12 mouse cellular contexts compared by ENCODE assay signal in genomic region chr13:64107535-64107934, GRCm38 (mm10). TPM values are rescaled to one million over a fixed set of nuclear protein-coding genes. Genes with fewer than 3 reads are reported as not detected.
DNase-seq lines count a peak whose midpoint lies in the region; ATAC-seq and TF ChIP-seq lines count a peak whose summit lies in the region.
"Had no signal": no experiment of that assay in that cellular context is flagged by ENCODE, and none has a peak within 500 bp of the region (broad histone marks: within the 10 kb centered on the region; RNA-seq: fewer than 3 reads in every experiment).

No protein-coding gene starts in this region.

- no peak for TF ChIP-seq CTCF in forebrain, postnatal 0 days (IDR thresholded peaks at IDR 0.05; ENCODE audit: low read depth)
- TF ChIP-seq CTCF in stomach, postnatal 0 days (IDR thresholded peaks at IDR 0.05; ENCODE audit: low read depth) = no peak

- no peak overlapping the region for H3K27ac ChIP-seq in forebrain, embryonic 13.5 days
- no peak overlapping the region for H3K27ac ChIP-seq in forebrain, postnatal 0 days (ENCODE audit: low read depth, low read length)
- H3K27ac ChIP-seq in stomach, embryonic 14.5 days (ENCODE audit: low read length) = no peak overlapping the region
- H3K27ac ChIP-seq in stomach, postnatal 0 days (replicated peaks) = no peak overlapping the region
- H3K27ac ChIP-seq in intestine, embryonic 16.5 days (ENCODE audit: low read length) = no peak overlapping the region
- H3K27ac ChIP-seq: heart, embryonic 15.5 days had no signal

- H3K4me1 ChIP-seq in forebrain, embryonic 13.5 days = peaks cover 19% of the 10 kb centered on the region
- H3K4me1 ChIP-seq in forebrain, postnatal 0 days (ENCODE audit: insufficient read depth) = no peaks in the 10 kb centered on the region
- peaks cover 14% of the 10 kb centered on the region; the same call in 1 of the 2 replicates for H3K4me1 ChIP-seq in stomach, embryonic 14.5 days (ENCODE audit: control insufficient read depth, insufficient read depth, low read length)
- no peaks in the 10 kb centered on the region for H3K4me1 ChIP-seq in stomach, postnatal 0 days (replicated peaks; ENCODE audit: control insufficient read depth, insufficient read depth)
- peaks cover 12% of the 10 kb centered on the region; the same call in 1 of the 2 replicates for H3K4me1 ChIP-seq in intestine, embryonic 16.5 days (ENCODE audit: control insufficient read depth, insufficient read depth, low read length)

- 24% methylated on average over 8 of the region's 8 CpGs for WGBS in forebrain, embryonic 13.5 days
- WGBS in forebrain, postnatal 0 days = 25% methylated on average over 8 of the region's 8 CpGs
- WGBS in stomach, embryonic 14.5 days = 19% methylated on average over 8 of the region's 8 CpGs
- whole genome bisulfite sequencing in stomach, postnatal 0 days = 38% methylated on average over 8 of the region's 8 CpGs
- 50% methylated on average over 8 of the region's 8 CpGs for WGBS in intestine, embryonic 16.5 days

- no peaks in the 10 kb centered on the region for H3K36me3 ChIP-seq in forebrain, embryonic 13.5 days (ENCODE audit: poor library complexity, severe bottlenecking)
- no peaks in the 10 kb centered on the region for H3K36me3 ChIP-seq in forebrain, postnatal 0 days (ENCODE audit: insufficient read depth)
- H3K36me3 ChIP-seq in stomach, embryonic 14.5 days (ENCODE audit: control insufficient read depth, insufficient read depth, low read length) = no peaks in the 10 kb centered on the region
- no peaks in the 10 kb centered on the region for H3K36me3 ChIP-seq in stomach, postnatal 0 days (ENCODE audit: control insufficient read depth, insufficient read depth, low read length)
- no peaks in the 10 kb centered on the region for H3K36me3 ChIP-seq in intestine, embryonic 16.5 days (ENCODE audit: control insufficient read depth, insufficient read depth, low read length)
- H3K36me3 ChIP-seq: heart, embryonic 15.5 days had no signal

- TF ChIP-seq EP300 in stomach, postnatal 0 days (optimal IDR thresholded peaks at IDR 0.05) = no peak

- H3K9ac ChIP-seq in forebrain, embryonic 13.5 days = no peak overlapping the region
- H3K9ac ChIP-seq in forebrain, postnatal 0 days = no peak overlapping the region
- H3K9ac ChIP-seq in stomach, embryonic 14.5 days (replicated peaks; ENCODE audit: low read depth, low read length) = no peak overlapping the region
- H3K9ac ChIP-seq in stomach, postnatal 0 days (ENCODE audit: low read length) = no peak overlapping the region
- no peak overlapping the region for H3K9ac ChIP-seq in intestine, embryonic 16.5 days (ENCODE audit: low read depth, low read length)
- H3K9ac ChIP-seq: heart, embryonic 15.5 days had no signal

- no peak for DNase-seq in forebrain, postnatal 0 days
- DNase-seq in stomach, postnatal 0 days (ENCODE audit: low spot score) = no peak
- no peak for DNase-seq in thymus, postnatal 36 days
- no peak for DNase-seq in left cerebral cortex, adult 18-20 months (ENCODE audit: low spot score in 2 of 2)
- DNase-seq: layer of hippocampus, adult 9-11 months had no signal

- no peak overlapping the region for H3K4me3 ChIP-seq in forebrain, embryonic 13.5 days
- H3K4me3 ChIP-seq in forebrain, postnatal 0 days (ENCODE audit: low read depth, low read length) = no peak overlapping the region
- H3K4me3 ChIP-seq in stomach, embryonic 14.5 days (ENCODE audit: low read depth, low read length) = no peak overlapping the region
- no peak overlapping the region for H3K4me3 ChIP-seq in stomach, postnatal 0 days (ENCODE audit: low read depth, low read length)
- H3K4me3 ChIP-seq in intestine, embryonic 16.5 days (ENCODE audit: low read length) = no peak overlapping the region
- H3K4me3 ChIP-seq: heart, embryonic 15.5 days had no signal

- H3K27me3 ChIP-seq in forebrain, embryonic 13.5 days = peaks cover 15% of the 10 kb centered on the region
- no peaks in the 10 kb centered on the region for H3K27me3 ChIP-seq in forebrain, postnatal 0 days (ENCODE audit: insufficient read depth, low read length)
- no peaks in the 10 kb centered on the region for H3K27me3 ChIP-seq in stomach, embryonic 14.5 days (ENCODE audit: control insufficient read depth, insufficient read depth, low read length)
- no peaks in the 10 kb centered on the region for H3K27me3 ChIP-seq in stomach, postnatal 0 days (ENCODE audit: control insufficient read depth, insufficient read depth, low read length)
- no peaks in the 10 kb centered on the region for H3K27me3 ChIP-seq in intestine, embryonic 16.5 days (replicated peaks; ENCODE audit: control insufficient read depth, insufficient read depth, low read length)
- H3K27me3 ChIP-seq: heart, embryonic 15.5 days; megakaryocyte, embryonic 14.5 days had no signal

- no peaks in the 10 kb centered on the region for H3K9me3 ChIP-seq in forebrain, embryonic 13.5 days (replicated peaks)
- H3K9me3 ChIP-seq in forebrain, postnatal 0 days (ENCODE audit: low read length) = no peaks in the 10 kb centered on the region
- no peaks in the 10 kb centered on the region for H3K9me3 ChIP-seq in stomach, embryonic 14.5 days (ENCODE audit: control insufficient read depth, low read depth, low read length)
- H3K9me3 ChIP-seq in stomach, postnatal 0 days (ENCODE audit: control insufficient read depth, low read length) = no peaks in the 10 kb centered on the region
- no peaks in the 10 kb centered on the region for H3K9me3 ChIP-seq in intestine, embryonic 16.5 days (ENCODE audit: control insufficient read depth, low read length)
- H3K9me3 ChIP-seq: heart, embryonic 15.5 days; megakaryocyte, embryonic 14.5 days had no signal

- ATAC-seq in forebrain, embryonic 13.5 days = peak; percentile 45; the same call in 1 of the 2 replicates
- no peak for ATAC-seq in forebrain, postnatal 0 days
- ATAC-seq in stomach, embryonic 14.5 days (ENCODE audit: insufficient number of reproducible peaks, insufficient read depth, low FRiP score, low read depth) = no peak
- no peak for ATAC-seq in stomach, postnatal 0 days (ENCODE audit: low FRiP score, low TSS enrichment)
- peak; percentile 64 for ATAC-seq in megakaryocyte progenitor cell, adult 5-6 weeks (replicated peaks; ENCODE audit: poor library complexity)
- no peak for ATAC-seq in intestine, embryonic 16.5 days

- peak overlapping the region; percentile 15; the same call in 1 of the 2 replicates for H3K4me2 ChIP-seq in forebrain, embryonic 13.5 days
- no peak overlapping the region for H3K4me2 ChIP-seq in forebrain, postnatal 0 days (ENCODE audit: low read depth)
- 0 out of 2 replicates have a peak overlapping the region, but pooled peaks have one; percentile 25 for H3K4me2 ChIP-seq in stomach, embryonic 14.5 days (replicated peaks; ENCODE audit: low read depth, low read length)
- no peak overlapping the region for H3K4me2 ChIP-seq in stomach, postnatal 0 days (replicated peaks; ENCODE audit: low read depth)
- H3K4me2 ChIP-seq in intestine, embryonic 16.5 days (ENCODE audit: low read depth, low read length) = no peak overlapping the region
- H3K4me2 ChIP-seq: heart, embryonic 15.5 days had no signal

RNA-seq across cellular contexts. Expression of gene Hsd17b3, which starts 18.5 kb away (rescaled TPM):
- not detected in 2 replicates for polyA plus RNA-seq in forebrain, embryonic 13.5 days (2015; fragmentation: Nextera tagmentation; extraction: Ambion mirVana)
- total RNA-seq in forebrain, postnatal 0 days (2014; rRNA removed) = not detected in 2 replicates
- 0.18 TPM in 1 of 2 replicates, not detected in the other for polyA plus RNA-seq in forebrain, postnatal 0 days (2015; fragmentation: Nextera tagmentation; extraction: Ambion mirVana)
- not detected in 2 replicates for polyA plus RNA-seq in stomach, embryonic 14.5 days (2014; fragmentation: Nextera tagmentation; extraction: Ambion mirVana)
- not detected in 2 replicates for polyA plus RNA-seq in stomach, postnatal 0 days (2015; fragmentation: Nextera tagmentation; extraction: Ambion mirVana)
- not detected in 2 replicates for total RNA-seq in megakaryocyte progenitor cell, adult 5-6 weeks (2015)
- total RNA-seq in megakaryocyte progenitor cell, adult 5-6 weeks (2017) = not detected in 2 replicates
- polyA plus RNA-seq in intestine, embryonic 16.5 days (2015; fragmentation: Nextera tagmentation; extraction: Ambion mirVana) = not detected in 2 replicates
- total RNA-seq in left cerebral cortex, adult 18-20 months (2021) = not detected
- polyA plus RNA-seq: heart, embryonic 15.5 days; small intestine, adult 2 months had no signal

RNA-seq across cellular contexts. Expression of gene Slc35d2, which starts 21.6 kb away (rescaled TPM):
- polyA plus RNA-seq in forebrain, embryonic 13.5 days (2015; fragmentation: Nextera tagmentation; extraction: Ambion mirVana) = 1.2 and 1.3 TPM in 2 replicates
- total RNA-seq in forebrain, postnatal 0 days (2014; rRNA removed) = 1.4 and 2.6 TPM in 2 replicates
- polyA plus RNA-seq in forebrain, postnatal 0 days (2015; fragmentation: Nextera tagmentation; extraction: Ambion mirVana) = 1.0 and 1.5 TPM in 2 replicates
- 5.1 and 6.4 TPM in 2 replicates for polyA plus RNA-seq in stomach, embryonic 14.5 days (2014; fragmentation: Nextera tagmentation; extraction: Ambion mirVana)
- polyA plus RNA-seq in stomach, postnatal 0 days (2015; fragmentation: Nextera tagmentation; extraction: Ambion mirVana) = 7.9 and 9.5 TPM in 2 replicates
- 3.5 and 5.4 TPM in 2 replicates for total RNA-seq in megakaryocyte progenitor cell, adult 5-6 weeks (2015)
- total RNA-seq in megakaryocyte progenitor cell, adult 5-6 weeks (2017) = 4.3 and 5.4 TPM in 2 replicates
- 5.5 and 6.8 TPM in 2 replicates for polyA plus RNA-seq in intestine, embryonic 16.5 days (2015; fragmentation: Nextera tagmentation; extraction: Ambion mirVana)
- total RNA-seq in left cerebral cortex, adult 18-20 months (2021) = 1 to 10 TPM in 1 of 2 experiments, under 1 TPM in 1; 0.77 to 1.3 TPM

RNA-seq across cellular contexts. Expression of gene Zfp367, which starts 45.5 kb away (rescaled TPM):
- polyA plus RNA-seq in forebrain, embryonic 13.5 days (2015; fragmentation: Nextera tagmentation; extraction: Ambion mirVana) = 18.9 and 20.4 TPM in 2 replicates
- total RNA-seq in forebrain, postnatal 0 days (2014; rRNA removed) = 6.3 and 9.1 TPM in 2 replicates
- 3.1 and 4.1 TPM in 2 replicates for polyA plus RNA-seq in forebrain, postnatal 0 days (2015; fragmentation: Nextera tagmentation; extraction: Ambion mirVana)
- polyA plus RNA-seq in stomach, embryonic 14.5 days (2014; fragmentation: Nextera tagmentation; extraction: Ambion mirVana) = 22.1 and 26.1 TPM in 2 replicates
- polyA plus RNA-seq in stomach, postnatal 0 days (2015; fragmentation: Nextera tagmentation; extraction: Ambion mirVana) = 10.9 and 12.3 TPM in 2 replicates
- total RNA-seq in megakaryocyte progenitor cell, adult 5-6 weeks (2015) = 42.8 and 49.3 TPM in 2 replicates
- total RNA-seq in megakaryocyte progenitor cell, adult 5-6 weeks (2017) = 41.9 and 52.3 TPM in 2 replicates
- polyA plus RNA-seq in intestine, embryonic 16.5 days (2015; fragmentation: Nextera tagmentation; extraction: Ambion mirVana) = 12.8 and 13.4 TPM in 2 replicates
- total RNA-seq in left cerebral cortex, adult 18-20 months (2021) = 10 to 100 TPM; 26.6 to 33.5 TPM

RNA-seq across cellular contexts. Expression of gene Habp4, which starts 54.1 kb away (rescaled TPM):
- polyA plus RNA-seq in forebrain, embryonic 13.5 days (2015; fragmentation: Nextera tagmentation; extraction: Ambion mirVana) = 10.9 and 12.4 TPM in 2 replicates
- total RNA-seq in forebrain, postnatal 0 days (2014; rRNA removed) = 34.3 and 37.7 TPM in 2 replicates
- 34.2 and 41.1 TPM in 2 replicates for polyA plus RNA-seq in forebrain, postnatal 0 days (2015; fragmentation: Nextera tagmentation; extraction: Ambion mirVana)
- polyA plus RNA-seq in stomach, embryonic 14.5 days (2014; fragmentation: Nextera tagmentation; extraction: Ambion mirVana) = 26.1 and 27.1 TPM in 2 replicates
- 11.9 and 13.2 TPM in 2 replicates for polyA plus RNA-seq in stomach, postnatal 0 days (2015; fragmentation: Nextera tagmentation; extraction: Ambion mirVana)
- 3.4 and 3.9 TPM in 2 replicates for total RNA-seq in megakaryocyte progenitor cell, adult 5-6 weeks (2015)
- total RNA-seq in megakaryocyte progenitor cell, adult 5-6 weeks (2017) = 2.4 TPM in 2 replicates
- 11.9 TPM in 2 replicates for polyA plus RNA-seq in intestine, embryonic 16.5 days (2015; fragmentation: Nextera tagmentation; extraction: Ambion mirVana)
- 100 to 1,000 TPM; 216 to 221 TPM for total RNA-seq in left cerebral cortex, adult 18-20 months (2021)

Comparison
In these comparisons a context has a peak if more than half of its experiments do, and no peak if none do; other contexts are left out.
1. ATAC-seq: peak in forebrain, embryonic 13.5 days (single experiment) and megakaryocyte progenitor cell, adult 5-6 weeks (single experiment); none in forebrain, postnatal 0 days (single experiment), stomach, embryonic 14.5 days (single experiment), stomach, postnatal 0 days (single experiment) and intestine, embryonic 16.5 days (single experiment).
2. H3K4me2 ChIP-seq: peak in forebrain, embryonic 13.5 days (single experiment) and stomach, embryonic 14.5 days (single experiment); none in forebrain, postnatal 0 days (single experiment), stomach, postnatal 0 days (single experiment) and intestine, embryonic 16.5 days (single experiment).